Mouse (Mus musculus) WW6 (cell line): ENCODE measurements at regions not wholly inside any gene's neighbourhood (a gene's known extent, or its start where the extent isn't known, plus 50 kb on each side); places are given as distances from the start of the nearest gene placed in this dataset.

ENCODE experiments used
- DNase-seq: peaks from one replicate; pipeline ENCODE4 v3.0.0-alpha.2; 2013; ENCODE audit warnings: low read depth, low spot score

- DNase-seq = peak; percentile 16
Measured at GRCm38 (mm10) chr2:133020173-133020837, 74.6 kb upstream of the Fermt1 start.

GRCm38 (mm10) chr2:133021244-133021643 lies 75.5 kb upstream of the Fermt1 start:
- no peak for DNase-seq

GRCm38 (mm10) chr2:133027038-133027437 lies 81.3 kb upstream of the Fermt1 start:
- DNase-seq = no peak

- DNase-seq = no peak
Measured at GRCm38 (mm10) chr2:133035421-133035820, 89.7 kb upstream of the Fermt1 start.

- DNase-seq = no peak
Measured at GRCm38 (mm10) chr2:133040708-133041107, 95.0 kb upstream of the Fermt1 start.

GRCm38 (mm10) chr2:133077698-133078356 lies 132.1 kb upstream of the Fermt1 start:
- no peak for DNase-seq

GRCm38 (mm10) chr2:133090976-133091375 lies 145.3 kb upstream of the Fermt1 start:
- DNase-seq = no peak

GRCm38 (mm10) chr2:133113642-133114041 lies 167.9 kb upstream of the Fermt1 start:
- DNase-seq = peak; percentile 55

- no peak for DNase-seq
Measured at GRCm38 (mm10) chr2:133118651-133119050, 172.9 kb upstream of the Fermt1 start.

GRCm38 (mm10) chr2:133125212-133125801 lies 179.6 kb upstream of the Fermt1 start:
- no peak for DNase-seq

- DNase-seq = no peak
Measured at GRCm38 (mm10) chr2:133134878-133135277, 189.2 kb upstream of the Fermt1 start.

GRCm38 (mm10) chr2:133138877-133139276 lies 193.2 kb upstream of the Fermt1 start:
- no peak for DNase-seq

GRCm38 (mm10) chr2:133141341-133142035 lies 195.8 kb upstream of the Fermt1 start:
- no peak for DNase-seq

- no peak for DNase-seq
Measured at GRCm38 (mm10) chr2:133152461-133152860, 206.8 kb upstream of the Fermt1 start.

- DNase-seq = no peak
Measured at GRCm38 (mm10) chr2:133156537-133156936, 210.8 kb upstream of the Fermt1 start.

GRCm38 (mm10) chr2:133158206-133158605 lies 212.5 kb upstream of the Fermt1 start:
- DNase-seq = no peak

GRCm38 (mm10) chr2:133159398-133159797 lies 213.7 kb upstream of the Fermt1 start:
- no peak for DNase-seq

- no peak for DNase-seq
Measured at GRCm38 (mm10) chr2:133176411-133176810, 230.7 kb upstream of the Fermt1 start.

- no peak for DNase-seq
Measured at GRCm38 (mm10) chr2:133181216-133181615, 235.5 kb upstream of the Fermt1 start.

GRCm38 (mm10) chr2:133182920-133183319 lies 237.2 kb upstream of the Fermt1 start:
- no peak for DNase-seq

- DNase-seq = no peak
Measured at GRCm38 (mm10) chr2:133204295-133204866, 258.7 kb upstream of the Fermt1 start.

- DNase-seq = no peak
Measured at GRCm38 (mm10) chr2:133208498-133208897, 262.8 kb upstream of the Fermt1 start.
